Mouse (Mus musculus): ENCODE results near the gene Zic2.
"Not testable (repeated sequence)": the region's sequence is repeated elsewhere in the genome, so short reads cannot be mapped to it uniquely, and the experiment has no call there.

Zic2 gene

GRCm38 (mm10) chr14:122474891-122475556 is at the start of gene Zic2:
Gene Zic2 (plus strand): TSS chr14:122475435.
- DNase-seq: no peak

DNA sequence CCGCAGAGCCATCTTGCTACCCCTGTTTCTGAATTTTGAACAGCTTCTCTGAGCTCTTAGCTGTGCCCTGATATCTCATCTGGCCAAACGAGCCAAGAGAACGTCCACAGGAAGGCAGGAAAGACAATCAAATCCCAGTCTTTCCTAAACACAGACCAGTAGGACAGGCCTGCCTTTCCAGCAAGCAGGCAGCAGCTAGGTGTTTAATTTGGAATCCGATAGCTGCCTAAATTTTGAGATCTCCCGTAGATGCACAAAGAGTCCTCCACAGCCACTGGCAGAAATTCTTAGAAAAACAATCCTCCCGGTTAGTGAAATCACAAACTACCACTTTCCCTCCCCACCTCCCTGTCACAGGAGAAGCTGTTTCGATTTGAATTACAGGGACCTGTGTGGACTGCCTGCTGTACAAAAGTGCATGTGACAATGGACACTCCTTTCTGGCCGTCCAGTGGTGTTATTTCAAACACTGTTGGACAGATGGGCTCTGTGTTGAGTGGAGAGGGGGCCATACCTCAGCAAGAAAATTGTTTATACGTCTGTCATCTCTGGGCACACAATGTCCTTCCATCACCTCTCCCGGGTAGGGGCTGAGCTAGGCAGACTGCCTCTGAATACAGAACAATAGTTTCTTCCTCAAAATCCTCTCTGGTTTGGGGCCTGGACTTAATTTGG is 48.6 kb upstream of the Zic2 start:
- no peak for DNase-seq

DNA sequence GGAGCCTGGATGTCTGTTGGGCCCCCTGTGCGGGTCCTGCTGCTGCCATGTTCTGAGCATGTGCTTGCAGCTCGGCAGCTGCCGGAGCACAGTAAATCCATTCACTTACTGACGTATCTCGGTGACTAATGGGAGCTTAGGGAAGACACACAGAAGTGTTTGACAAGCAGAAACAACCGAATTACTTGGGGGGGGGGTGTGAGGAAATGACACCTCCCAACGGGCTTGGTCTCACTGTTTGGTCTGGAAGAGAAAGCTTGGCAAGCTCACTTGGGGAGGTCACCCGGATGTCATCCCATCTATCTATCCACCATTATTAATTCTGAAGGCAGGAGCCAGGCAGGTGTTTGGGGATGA is 48.1 kb upstream of the Zic2 start:
- no peak for DNase-seq

- no peak for DNase-seq
Observed at GRCm38 (mm10) chr14:122427654-122428053, 47.6 kb upstream of the Zic2 start.

- no peak for DNase-seq
Observed at GRCm38 (mm10) chr14:122432558-122432957, 42.7 kb upstream of the Zic2 start.

GRCm38 (mm10) chr14:122434039-122434438 is 41.2 kb upstream of the Zic2 start:
- DNase-seq: no peak

GRCm38 (mm10) chr14:122436850-122437249 is 38.4 kb upstream of the Zic2 start:
- no peak for DNase-seq

- DNase-seq: no peak
Observed at GRCm38 (mm10) chr14:122449601-122450495, 25.4 kb upstream of the Zic2 start.

DNA sequence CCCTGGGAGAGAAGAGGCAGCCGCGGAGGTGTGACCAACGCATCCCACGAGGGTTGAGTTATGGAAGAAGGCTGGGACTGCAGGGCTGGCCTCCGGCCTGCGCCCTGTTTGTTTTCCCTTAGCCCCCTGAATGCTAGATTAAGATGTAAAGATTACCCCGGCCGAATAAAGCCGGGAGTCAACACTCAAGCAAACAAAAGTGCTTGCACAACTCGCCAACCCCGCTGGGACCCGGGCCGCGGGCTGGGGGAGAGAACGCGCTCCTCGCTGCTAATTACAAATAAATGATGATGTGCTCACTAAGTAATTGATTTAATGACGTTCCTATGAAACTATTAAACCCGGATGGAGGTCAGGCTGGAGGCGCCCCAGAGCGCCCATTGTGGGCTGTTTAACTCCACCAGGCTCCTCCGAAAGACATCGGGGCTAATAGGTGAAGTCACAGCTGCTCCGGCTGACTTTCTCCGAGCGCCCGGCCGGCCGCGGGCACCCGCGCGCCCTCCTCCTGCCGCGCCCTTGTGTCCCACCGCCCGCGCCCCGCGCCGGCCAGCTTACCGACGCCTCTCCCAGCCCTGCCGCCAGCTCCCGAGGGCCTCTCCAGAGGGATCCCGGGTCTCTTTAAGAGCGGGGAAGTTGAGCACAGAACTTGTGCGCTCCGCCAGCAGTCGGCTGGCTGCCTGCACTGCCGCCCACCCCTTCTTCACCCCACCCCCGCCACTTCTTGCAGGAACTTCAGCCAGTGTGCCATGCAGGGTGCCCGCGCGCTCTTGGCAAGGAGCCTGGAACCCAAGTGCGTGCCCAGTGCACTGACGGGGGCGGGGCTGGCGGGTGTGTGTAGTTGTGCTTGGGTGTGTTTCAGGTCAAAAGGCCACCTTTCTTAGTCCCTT is 24.5 kb upstream of the Zic2 start, which contains the start of gene Gm5089:
Gene Gm5089 (minus strand): TSS at position 620 of the 887 bp plus-strand sequence.
- peak; percentile 37 to 68 for DNase-seq

DNA sequence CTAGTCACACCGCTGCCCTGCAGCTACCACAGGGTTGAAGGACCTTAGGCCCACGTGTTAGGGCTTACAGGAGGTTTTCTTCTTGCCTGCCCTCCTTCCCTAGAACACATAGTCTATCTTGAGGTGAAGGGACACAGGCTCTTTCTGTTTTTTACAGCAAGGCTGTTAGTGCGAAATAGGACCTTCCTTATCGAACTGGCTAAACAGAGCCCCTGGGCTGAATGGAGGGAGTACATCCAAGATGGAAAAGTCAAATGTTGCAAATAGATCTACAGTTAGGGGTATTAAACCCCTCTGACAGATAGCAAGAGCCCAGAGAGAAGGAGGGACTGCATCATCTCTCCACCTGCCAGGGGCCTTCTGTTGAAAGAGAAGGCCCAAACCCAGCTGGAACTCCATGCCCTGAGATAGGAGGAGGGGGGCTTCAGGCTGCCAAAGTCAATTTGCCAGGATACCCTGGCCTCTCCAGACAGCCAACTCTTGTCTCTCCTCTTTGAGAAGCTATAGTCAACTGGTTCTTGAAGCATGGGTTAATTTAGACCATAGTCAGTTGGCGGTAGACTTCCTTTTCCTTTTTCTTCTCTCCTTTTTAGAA is 23.6 kb upstream of the Zic2 start:
- no peak for DNase-seq

- DNase-seq: no peak
Observed at GRCm38 (mm10) chr14:122452701-122453387, 22.4 kb upstream of the Zic2 start.

DNA sequence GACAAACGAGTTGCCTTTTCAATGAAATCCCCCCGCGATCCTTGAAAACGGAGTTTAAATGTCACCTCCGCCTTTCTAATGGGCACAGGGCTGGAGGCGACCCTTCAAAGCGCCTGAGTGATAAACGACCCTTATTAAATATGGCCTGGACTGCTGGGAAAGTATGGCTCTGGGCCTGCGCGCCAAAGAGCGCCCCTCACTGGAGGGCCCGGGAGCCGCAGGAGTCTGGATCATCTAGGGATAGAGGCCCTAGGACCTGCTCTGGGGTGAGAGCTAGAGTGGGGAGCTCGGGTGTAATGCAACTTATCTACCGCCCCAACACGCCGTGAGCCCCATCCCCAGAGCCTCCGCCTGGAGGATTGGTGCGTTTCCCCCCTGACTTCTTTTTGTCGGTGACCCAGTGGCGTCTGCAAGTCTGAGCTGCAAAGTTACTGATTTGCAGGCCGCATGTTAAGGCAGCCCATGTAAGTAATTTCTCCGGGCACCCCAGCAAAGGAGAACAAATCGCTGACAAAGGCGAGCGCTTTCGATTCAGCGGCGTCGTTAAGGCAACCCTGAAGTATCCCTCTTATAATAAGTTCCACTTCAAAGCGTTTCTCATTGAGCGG is 21.7 kb upstream of the Zic2 start:
- DNase-seq: peak in 1 of 2 experiments; percentile 34

GRCm38 (mm10) chr14:122453996-122454738 is 21.1 kb upstream of the Zic2 start:
- DNase-seq: no peak

GRCm38 (mm10) chr14:122454901-122455561 is 20.2 kb upstream of the Zic2 start:
- DNase-seq: no peak

DNA sequence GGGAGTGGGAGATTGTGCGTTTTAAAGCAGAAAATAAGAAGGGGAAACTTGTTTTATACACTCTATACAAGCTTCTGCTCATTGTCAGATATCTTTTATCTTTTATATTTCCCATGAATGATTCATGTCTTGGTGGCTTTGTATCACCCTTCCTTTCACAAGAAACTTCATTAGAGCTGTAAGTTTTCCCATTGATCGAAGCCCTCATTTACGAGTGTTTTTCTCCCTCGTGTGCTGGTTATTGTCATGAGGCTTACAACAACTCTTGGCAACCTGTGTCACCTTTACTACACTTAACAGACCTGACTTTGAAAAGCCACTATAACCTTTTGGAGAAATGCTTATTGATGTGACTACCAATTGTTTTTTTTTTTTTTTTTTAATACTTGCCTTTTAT is 19.7 kb upstream of the Zic2 start:
- no peak for DNase-seq

DNA sequence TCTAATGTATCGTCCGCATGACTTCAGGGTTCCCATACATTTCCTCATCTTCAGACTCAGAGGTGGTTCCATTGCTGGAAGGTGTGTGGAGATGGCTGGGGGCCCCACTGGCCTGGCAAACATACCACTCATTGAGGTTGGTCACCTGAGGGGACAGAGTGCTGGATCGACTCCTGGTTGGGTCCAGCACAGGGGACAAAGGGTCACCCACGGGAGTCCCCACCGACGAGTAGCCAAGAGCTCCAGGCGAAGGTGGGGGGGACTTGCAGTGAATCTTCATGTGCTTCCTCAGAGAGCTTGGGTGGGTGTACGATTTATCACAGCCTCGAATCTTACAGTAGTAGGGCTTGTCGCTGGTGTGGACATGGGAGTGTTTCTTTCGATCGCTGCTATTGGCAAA is 15.9 kb upstream of the Zic2 start:
- DNase-seq: not testable (repeated sequence)

GRCm38 (mm10) chr14:122459776-122460175 is 15.5 kb upstream of the Zic2 start:
- no peak for DNase-seq

DNA sequence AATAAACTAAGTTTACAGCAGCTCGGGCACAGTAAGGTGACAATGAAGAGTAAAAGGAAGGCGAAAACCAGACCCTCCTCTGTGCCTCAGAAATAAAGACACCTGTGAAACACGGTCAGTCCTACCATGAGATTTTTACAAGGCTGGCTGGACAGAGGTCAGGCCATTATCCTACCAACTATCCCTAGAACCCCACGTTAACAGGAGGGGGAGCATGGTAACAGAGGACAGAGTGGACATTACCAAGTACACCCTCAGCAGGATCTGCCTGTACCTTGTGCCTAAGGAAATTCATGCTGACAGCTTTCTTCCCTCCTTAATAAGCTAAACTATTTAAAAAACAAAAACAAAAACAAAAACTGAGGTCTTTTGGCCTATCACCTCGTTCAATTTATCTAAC is 15.0 kb upstream of the Zic2 start:
- no peak for DNase-seq

DNA sequence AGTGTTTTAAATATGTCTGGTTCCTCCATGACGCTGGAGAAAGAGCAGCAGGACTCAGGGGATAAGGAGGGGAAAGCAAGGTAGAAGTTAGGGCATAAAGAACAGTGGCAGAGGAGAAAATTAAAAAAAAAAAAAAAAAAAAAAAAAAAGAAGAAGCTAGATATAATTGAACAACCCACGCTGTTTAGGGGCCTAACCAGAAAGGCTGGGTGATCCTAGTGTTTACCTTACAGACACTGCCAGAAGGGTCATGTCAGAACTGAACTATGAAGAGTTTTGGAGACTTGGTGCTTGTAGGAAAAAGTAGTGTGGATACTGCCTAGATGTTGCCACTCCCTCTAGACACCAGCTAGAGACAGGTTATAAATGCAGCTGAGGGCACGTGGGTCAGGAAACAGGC is 13.7 kb upstream of the Zic2 start:
- no peak for DNase-seq

GRCm38 (mm10) chr14:122461966-122462365 is 13.3 kb upstream of the Zic2 start:
- DNase-seq: no peak

Measured in kidney, adult 8-10 months (tissue).